Mouse (Mus musculus): Measurements from ENCODE around the gene Ptpn9.

DNA sequence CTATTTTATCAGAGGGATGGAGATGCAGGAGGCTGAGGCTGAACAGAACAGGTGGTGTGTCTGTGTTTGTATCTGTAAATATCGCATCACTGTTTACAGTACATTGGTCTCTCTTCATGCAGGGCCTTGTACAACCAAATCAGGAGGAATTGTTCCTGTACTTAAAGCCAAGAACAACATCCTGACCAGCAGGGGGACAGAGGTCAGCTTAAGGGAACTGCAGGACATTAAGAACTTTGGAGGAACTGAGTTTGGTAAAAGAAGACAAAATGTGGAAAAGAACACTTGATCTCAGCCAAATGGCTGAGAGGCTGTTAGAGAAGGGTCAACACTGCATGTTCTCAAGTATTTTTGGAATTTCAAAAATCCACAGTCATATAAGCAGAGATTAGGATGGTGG is 20.0 kb downstream of the Ptpn9 start:
- TF ChIP-seq EP300 (IDR thresholded peaks at IDR 0.05; ENCODE audit: low read depth): no peak
- no peak for TF ChIP-seq CTCF (IDR thresholded peaks at IDR 0.05; ENCODE audit: low read depth)
